Mouse (Mus musculus) liver, embryonic 15.5 days (tissue): ENCODE measurements around the gene Olfr1500. TPM values are rescaled to one million over a fixed set of nuclear protein-coding genes. Genes with fewer than 3 reads are reported as not detected.

Source experiments
- polyA plus RNA-seq: library from polyadenylated mRNA; unstranded; fragments of >200 nt; fragmentation: Nextera tagmentation; extraction: Ambion mirVana; gene quantifications from 2 replicates; pipeline ENCODE4 v1.2.1, GENCODE M21; 2015

Olfr1500 gene
- polyA plus RNA-seq, 1 experiment from 2014 or later, result not detected

Other genes with a start within 250 kb of the Olfr1500 start
- gene Olfr1484, start 247.0 kb downstream of the Olfr1500 start, polyA plus RNA-seq, result not detected in 2 replicates
- gene Olfr1487, start 213.1 kb downstream of the Olfr1500 start, polyA plus RNA-seq, result not detected in 2 replicates
- gene Olfr1489, start 198.9 kb downstream of the Olfr1500 start, polyA plus RNA-seq, result not detected in 2 replicates
- not detected in 2 replicates for gene Olfr1490, start 179.4 kb downstream of the Olfr1500 start, polyA plus RNA-seq
- gene Olfr1491, start 133.2 kb downstream of the Olfr1500 start, polyA plus RNA-seq, result not detected in 2 replicates
- gene Olfr1493-ps1, start 107.2 kb downstream of the Olfr1500 start, polyA plus RNA-seq, result not detected in 2 replicates
- gene Olfr1494, start 90.8 kb downstream of the Olfr1500 start, polyA plus RNA-seq, result not detected in 2 replicates
- gene Olfr1495, start 65.9 kb downstream of the Olfr1500 start, polyA plus RNA-seq, result not detected in 2 replicates
- gene Olfr1496, start 52.6 kb downstream of the Olfr1500 start, polyA plus RNA-seq, result not detected in 2 replicates
- not detected in 2 replicates for gene Olfr1497, start 32.3 kb downstream of the Olfr1500 start, polyA plus RNA-seq
- not detected in 2 replicates for gene Olfr1499, start 11.0 kb downstream of the Olfr1500 start, polyA plus RNA-seq
- not detected in 2 replicates for gene Olfr1501, start 20.2 kb upstream of the Olfr1500 start, polyA plus RNA-seq
- not detected in 2 replicates for gene Olfr1502, start 31.3 kb upstream of the Olfr1500 start, polyA plus RNA-seq
- not detected in 2 replicates for gene Olfr1504, start 67.4 kb upstream of the Olfr1500 start, polyA plus RNA-seq
- not detected in 2 replicates for gene Olfr1505, start 83.0 kb upstream of the Olfr1500 start, polyA plus RNA-seq